Mouse (Mus musculus): ENCODE data around the gene Ubxn2a.

DNA sequence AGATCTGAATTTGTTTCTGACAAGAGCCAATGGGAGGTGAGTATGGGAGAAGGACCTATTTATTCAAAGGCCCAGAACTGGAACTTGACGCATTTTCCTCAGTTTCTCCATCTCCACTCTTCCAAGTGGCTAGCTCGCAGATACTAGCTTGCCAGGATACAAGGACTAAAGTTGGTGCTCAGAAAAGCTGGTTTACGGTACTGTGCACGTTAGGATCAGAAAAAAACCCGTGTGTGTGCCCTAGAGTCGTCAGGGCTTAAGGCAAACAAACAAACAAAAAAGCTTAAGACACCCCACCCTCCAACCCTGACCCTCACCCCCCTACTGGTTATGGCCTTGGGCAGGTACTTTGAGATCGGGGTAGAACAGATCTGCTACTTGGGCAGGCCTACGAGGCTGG, 65.0 kb downstream of the Ubxn2a start:
- TF ChIP-seq CTCF (IDR thresholded peaks at IDR 0.05; ENCODE audit: control insufficient read depth, insufficient read depth, insufficient read length) (no peak), MAX (IDR thresholded peaks at IDR 0.05) (no peak)
